Mouse (Mus musculus): ENCODE measurements around the gene Taok3. TPM values are rescaled to one million over a fixed set of nuclear protein-coding genes. Genes with fewer than 3 reads are reported as not detected.

The Taok3 gene
- 1 to 10 TPM; 6.1 to 8.4 (median 6.3) TPM for total RNA-seq (2022)

- peak; percentile 99 for DNase-seq (ENCODE audit: low spot score)
Measured at GRCm38 (mm10) chr5:117119777-117120488, at the start of gene Taok3. Taok3 (plus strand) TSS chr5:117120129.

- DNase-seq (ENCODE audit: low spot score), result no peak
Measured at GRCm38 (mm10) chr5:117087718-117088117, 32.2 kb upstream of the Taok3 start.

- DNase-seq (ENCODE audit: low spot score), result no peak
Measured at GRCm38 (mm10) chr5:117089147-117089546, 30.8 kb upstream of the Taok3 start.

GRCm38 (mm10) chr5:117089786-117090185, 30.1 kb upstream of the Taok3 start:
- no peak for DNase-seq (ENCODE audit: low spot score)

GRCm38 (mm10) chr5:117094431-117094830, 25.5 kb upstream of the Taok3 start:
- DNase-seq (ENCODE audit: low spot score), result peak; percentile 36

GRCm38 (mm10) chr5:117096716-117097115, 23.2 kb upstream of the Taok3 start:
- DNase-seq (ENCODE audit: low spot score), result no peak

- DNase-seq (ENCODE audit: low spot score), result no peak
Measured at GRCm38 (mm10) chr5:117099008-117099407, 20.9 kb upstream of the Taok3 start.

GRCm38 (mm10) chr5:117099742-117100141, 20.2 kb upstream of the Taok3 start:
- no peak for DNase-seq (ENCODE audit: low spot score)

GRCm38 (mm10) chr5:117103194-117103929, 16.6 kb upstream of the Taok3 start:
- no peak for DNase-seq (ENCODE audit: low spot score)

- DNase-seq (ENCODE audit: low spot score), result no peak
Measured at GRCm38 (mm10) chr5:117104329-117104728, 15.6 kb upstream of the Taok3 start.

- DNase-seq (ENCODE audit: low spot score), result no peak
Measured at GRCm38 (mm10) chr5:117105761-117106160, 14.2 kb upstream of the Taok3 start.

- DNase-seq (ENCODE audit: low spot score), result no peak
Measured at GRCm38 (mm10) chr5:117108292-117108691, 11.6 kb upstream of the Taok3 start.

GRCm38 (mm10) chr5:117108731-117109130, 11.2 kb upstream of the Taok3 start:
- DNase-seq (ENCODE audit: low spot score), result no peak

- DNase-seq (ENCODE audit: low spot score), result no peak
Measured at GRCm38 (mm10) chr5:117109522-117109921, 10.4 kb upstream of the Taok3 start.

- no peak for DNase-seq (ENCODE audit: low spot score)
Measured at GRCm38 (mm10) chr5:117111064-117111773, 8.7 kb upstream of the Taok3 start.

- no peak for DNase-seq (ENCODE audit: low spot score)
Measured at GRCm38 (mm10) chr5:117111774-117112112, 8.2 kb upstream of the Taok3 start.

- DNase-seq (ENCODE audit: low spot score), result no peak
Measured at GRCm38 (mm10) chr5:117113330-117113729, 6.6 kb upstream of the Taok3 start.

GRCm38 (mm10) chr5:117114581-117115192, 5.2 kb upstream of the Taok3 start:
- DNase-seq (ENCODE audit: low spot score), result no peak

- no peak for DNase-seq (ENCODE audit: low spot score)
Measured at GRCm38 (mm10) chr5:117115193-117115767, 4.6 kb upstream of the Taok3 start.

GRCm38 (mm10) chr5:117115836-117116366, 4.0 kb upstream of the Taok3 start, which contains the start of gene Suds3:
Suds3 (minus strand) TSS chr5:117116113.
- peak; percentile 98 for DNase-seq (ENCODE audit: low spot score)

- no peak for DNase-seq (ENCODE audit: low spot score)
Measured at GRCm38 (mm10) chr5:117116660-117117059, 3.3 kb upstream of the Taok3 start.
